Mouse (Mus musculus) kidney, postnatal 10 days (tissue): ENCODE measurements around the gene Tspoap1.

Source experiments
- DNase-seq: peaks from one replicate; pipeline ENCODE4 v3.0.0; 2021; ENCODE audit warnings: mixed read lengths

The Tspoap1 gene

GRCm38 (mm10) chr11:87745632-87746555 lies 14.4 kb upstream of the Tspoap1 start:
- DNase-seq: no peak

GRCm38 (mm10) chr11:87747312-87747711 lies 13.0 kb upstream of the Tspoap1 start:
- no peak for DNase-seq

GRCm38 (mm10) chr11:87747716-87748115 lies 12.6 kb upstream of the Tspoap1 start:
- no peak for DNase-seq

GRCm38 (mm10) chr11:87748132-87749119 lies 11.9 kb upstream of the Tspoap1 start:
- DNase-seq: peak; percentile 34

GRCm38 (mm10) chr11:87749192-87750042 lies 10.9 kb upstream of the Tspoap1 start:
- DNase-seq: peak; percentile 31

- no peak for DNase-seq
Observed at GRCm38 (mm10) chr11:87750043-87750421, 10.3 kb upstream of the Tspoap1 start.

- DNase-seq: no peak
Observed at GRCm38 (mm10) chr11:87750521-87750920, 9.8 kb upstream of the Tspoap1 start.

- no peak for DNase-seq
Observed at GRCm38 (mm10) chr11:87751031-87751430, 9.3 kb upstream of the Tspoap1 start.

GRCm38 (mm10) chr11:87751491-87751966 lies 8.8 kb upstream of the Tspoap1 start:
- no peak for DNase-seq

- no peak for DNase-seq
Observed at GRCm38 (mm10) chr11:87752307-87752706, 8.0 kb upstream of the Tspoap1 start.

GRCm38 (mm10) chr11:87753255-87753654 lies 7.1 kb upstream of the Tspoap1 start:
- DNase-seq: no peak

GRCm38 (mm10) chr11:87753891-87754501 lies 6.3 kb upstream of the Tspoap1 start:
- DNase-seq: no peak

GRCm38 (mm10) chr11:87754603-87755002 lies 5.7 kb upstream of the Tspoap1 start:
- no peak for DNase-seq

GRCm38 (mm10) chr11:87755360-87756017 lies 4.9 kb upstream of the Tspoap1 start:
- no peak for DNase-seq

- no peak for DNase-seq
Observed at GRCm38 (mm10) chr11:87756251-87756820, 4.0 kb upstream of the Tspoap1 start.

- DNase-seq: no peak
Observed at GRCm38 (mm10) chr11:87757001-87757954, 3.1 kb upstream of the Tspoap1 start.

- no peak for DNase-seq
Observed at GRCm38 (mm10) chr11:87758161-87758911, 2.0 kb upstream of the Tspoap1 start.

- DNase-seq: no peak
Observed at GRCm38 (mm10) chr11:87758957-87759608, 1.3 kb upstream of the Tspoap1 start.
